Mouse (Mus musculus): ENCODE data around the gene Fam13a.

- TF ChIP-seq CTCF (IDR thresholded peaks at IDR 0.05; ENCODE audit: borderline replicate concordance, control insufficient read depth, extremely low read depth, insufficient read depth, low read length, poor library complexity): no peak
- no peak for TF ChIP-seq POLR2A (IDR thresholded peaks at IDR 0.05; ENCODE audit: control insufficient read depth, extremely low read depth, insufficient read depth, low read length, poor library complexity)
Observed at GRCm38 (mm10) chr6:58964091-58964490, 60.3 kb downstream of the Fam13a start.
